Mouse (Mus musculus) kidney, adult 2 months (tissue): Measurements from ENCODE around the gene Slain2.

Experiments
- CTCF ChIP-seq: fragments of 200-500 bp; conservative IDR thresholded peaks from 2 replicates; pipeline ENCODE4 v1.5.1; 2011; ENCODE audit warnings: low read depth, mild to moderate bottlenecking, control low read depth, low read length, moderate library complexity, mixed read lengths; ENCODE audit not compliant: insufficient read depth, insufficient read length
- POLR2A ChIP-seq: fragments of 200-500 bp; IDR thresholded peaks from one replicate; pipeline ENCODE4 v1.6.1; 2011; ENCODE audit warnings: low read depth, low read length, control low read depth

- TF ChIP-seq CTCF, result peak; percentile 81
- no peak for TF ChIP-seq POLR2A
Measured at GRCm38 (mm10) chr5:72891534-72891933, 22.6 kb upstream of the Slain2 start.
